Mouse (Mus musculus) intestine, postnatal 0 days (tissue): ENCODE results near the gene Zfp467. TPM values are rescaled to one million over a fixed set of nuclear protein-coding genes. Genes with fewer than 3 reads are reported as not detected.

Experiments
- ATAC-seq: fragments of 200-750 bp; cut with Nextera tagmentation; 2 replicates; pipeline ENCODE4 v1.8.0; 2017; ENCODE audit warnings: mild to moderate bottlenecking, moderate TSS enrichment, moderate library complexity
- H3K27ac ChIP-seq: fragments of 300-500 bp; sonication (generic); 2 replicates; pipeline ENCODE4 v1.5.1; 2014; ENCODE audit warnings: mild to moderate bottlenecking, low read depth, low read length, moderate library complexity
- H3K27me3 ChIP-seq: fragments of 300-500 bp; sonication (generic); replicated peaks from 2 replicates; pipeline ENCODE4 v1.6.1; 2014; ENCODE audit warnings: low read length, mixed read lengths; ENCODE audit not compliant: control insufficient read depth, insufficient read depth
- H3K36me3 ChIP-seq: fragments of 300-500 bp; sonication (generic); 2 replicates; pipeline ENCODE4 v1.6.1; 2014; ENCODE audit warnings: mild to moderate bottlenecking, moderate library complexity; ENCODE audit not compliant: control insufficient read depth, insufficient read depth
- H3K4me1 ChIP-seq: fragments of 300-500 bp; sonication (generic); replicated peaks from 2 replicates; pipeline ENCODE4 v1.6.1; 2014; ENCODE audit warnings: antibody characterized with exemption, low read length, mixed read lengths; ENCODE audit not compliant: control insufficient read depth, insufficient read depth
- H3K4me2 ChIP-seq: fragments of 300-500 bp; sonication (generic); replicated peaks from 2 replicates; pipeline ENCODE4 v1.6.1; 2014; ENCODE audit warnings: low read depth, mild to moderate bottlenecking, moderate library complexity
- H3K4me3 ChIP-seq: fragments of 300-500 bp; sonication (generic); 2 replicates; pipeline ENCODE4 v1.5.1; 2014; ENCODE audit warnings: low read depth, low read length
- H3K9ac ChIP-seq: fragments of 300-500 bp; sonication (generic); 2 replicates; pipeline ENCODE4 v1.6.1; 2014; ENCODE audit warnings: mild to moderate bottlenecking, low read depth, low read length
- H3K9me3 ChIP-seq: fragments of 300-500 bp; sonication (generic); 2 replicates; pipeline ENCODE4 v1.6.1; 2016; ENCODE audit warnings: mixed run types; ENCODE audit not compliant: control insufficient read depth
- CTCF ChIP-seq: sonication (generic); IDR thresholded peaks from 2 replicates; pipeline ENCODE4 v1.5.1; 2016; ENCODE audit warnings: low read depth, mild to moderate bottlenecking, control low read depth, antibody characterized with exemption, moderate library complexity
- WGBS: fragments of 180-500 bp; shearing (Covaris S2); extraction: QIAGEN DNeasy Blood & Tissue Kit; methylation state at CpG from one replicate; pipeline ENCODE4 v1.1.7; 2014; 5-methylcytosine and 5-hydroxymethylcytosine counted together
- polyA plus RNA-seq: library from polyadenylated mRNA; unstranded; fragments of >200 nt; fragmentation: Nextera tagmentation; extraction: Ambion mirVana; gene quantifications from 2 replicates; pipeline ENCODE4 v1.2.1, GENCODE M21; 2015

Gene Zfp467
- polyA plus RNA-seq, 1 experiment from 2014 or later: 19.3 TPM

- peak; percentile 65 for ATAC-seq
- Histone ChIP-seq H3K36me3 (peaks cover 23% of the 10 kb centered on the region), H3K27me3 (no peaks in the 10 kb centered on the region), H3K4me3 (peak overlapping the region; percentile 78), H3K4me2 (peak overlapping the region; percentile 94), H3K4me1 (no peaks in the 10 kb centered on the region; the same call in none of the 2 replicates), H3K27ac (peak overlapping the region; percentile 91), H3K9me3 (no peaks in the 10 kb centered on the region), H3K9ac (peak overlapping the region; percentile 80)
- WGBS: under 1% methylated on average over 33 of the region's 34 CpGs
- no peak for TF ChIP-seq CTCF
Observed at GRCm38 (mm10) chr6:48444310-48445180, 1.1 kb downstream of the Zfp467 start.

GRCm38 (mm10) chr6:48443592-48444309 lies 1.9 kb downstream of the Zfp467 start:
- Histone ChIP-seq H3K4me1 (no peaks in the 10 kb centered on the region; the same call in none of the 2 replicates), H3K36me3 (peaks cover 31% of the 10 kb centered on the region), H3K9me3 (no peaks in the 10 kb centered on the region), H3K4me3 (peak overlapping the region; percentile 78), H3K27me3 (no peaks in the 10 kb centered on the region), H3K27ac (peak overlapping the region; percentile 91), H3K4me2 (peak overlapping the region; percentile 94), H3K9ac (0 out of 2 replicates have a peak overlapping the region, but pooled peaks have one; percentile 80)
- 5% methylated on average over 19 of the region's 19 CpGs for WGBS
- peak; percentile 28; the same call in 1 of the 2 replicates for TF ChIP-seq CTCF
- peak; percentile 82 for ATAC-seq

DNA sequence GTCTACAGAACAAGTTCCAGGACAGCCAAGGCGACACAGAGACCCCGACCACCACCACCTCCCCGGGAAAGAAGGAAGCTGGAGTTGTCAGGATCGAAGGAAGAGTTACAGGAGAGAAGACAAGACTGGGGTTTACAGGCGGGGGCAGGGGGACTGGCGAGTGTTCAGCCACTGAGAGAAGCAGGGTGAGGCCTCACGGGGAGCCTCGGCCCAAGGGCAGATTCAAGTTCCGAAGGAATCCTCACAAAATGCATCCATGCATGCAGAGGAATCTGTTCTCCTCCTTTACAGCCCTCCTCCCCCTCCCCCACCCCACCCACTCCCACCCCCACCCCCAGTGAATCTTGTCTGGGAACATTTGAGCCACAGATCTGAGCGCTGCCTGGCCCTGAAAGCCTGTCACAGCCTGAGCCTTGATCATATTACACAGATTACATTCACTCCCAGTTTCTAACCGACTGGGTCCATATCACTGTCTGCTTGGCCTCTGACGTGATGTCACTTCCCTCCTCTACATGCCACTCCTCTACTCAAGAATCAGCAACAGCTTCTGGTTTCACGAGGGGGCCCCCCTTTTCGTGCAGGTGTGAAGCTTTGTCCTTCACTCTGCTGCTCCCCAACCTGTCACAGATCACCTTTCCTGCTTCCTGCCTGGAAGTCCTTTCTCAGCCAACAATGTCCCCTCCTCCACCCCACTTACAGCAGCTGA lies 5.2 kb downstream of the Zfp467 start:
- no peaks in the 10 kb centered on the region for H3K27me3 ChIP-seq
- no peaks in the 10 kb centered on the region for H3K4me1 ChIP-seq
- H3K4me2 ChIP-seq: no peak overlapping the region
- no peak overlapping the region for H3K9ac ChIP-seq
- ATAC-seq: no peak
- H3K36me3 ChIP-seq: peaks cover 53% of the 10 kb centered on the region
- no peak overlapping the region for H3K27ac ChIP-seq
- H3K9me3 ChIP-seq: no peaks in the 10 kb centered on the region
- 49% methylated on average over 14 of the region's 14 CpGs for WGBS
- H3K4me3 ChIP-seq: no peak overlapping the region
- no peak for TF ChIP-seq CTCF

DNA sequence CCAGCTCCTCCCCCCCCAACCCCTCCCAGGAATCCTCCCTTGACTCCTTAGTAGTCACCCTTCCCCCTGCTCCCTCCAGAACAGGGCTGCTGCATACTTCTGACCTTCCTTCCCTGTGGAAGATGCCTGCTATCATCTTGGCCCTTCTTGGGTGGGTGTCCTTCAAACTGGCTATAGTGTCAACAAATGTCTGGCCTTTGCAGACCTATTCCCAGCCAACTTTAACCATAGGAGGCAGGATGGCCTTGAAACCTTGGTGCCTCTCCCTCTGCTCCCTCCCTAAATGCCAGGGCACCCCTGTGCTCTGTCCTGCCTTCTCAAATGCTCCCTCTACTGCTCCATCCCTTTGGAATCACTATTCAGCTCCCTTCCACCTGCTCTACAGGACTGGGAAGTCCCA lies 6.0 kb downstream of the Zfp467 start:
- H3K27ac ChIP-seq: no peak overlapping the region
- ATAC-seq: no peak
- H3K36me3 ChIP-seq: peaks cover 53% of the 10 kb centered on the region
- no peaks in the 10 kb centered on the region for H3K27me3 ChIP-seq
- TF ChIP-seq CTCF: no peak
- no peak overlapping the region for H3K4me2 ChIP-seq
- H3K4me1 ChIP-seq: no peaks in the 10 kb centered on the region
- no peak overlapping the region for H3K4me3 ChIP-seq
- H3K9ac ChIP-seq: no peak overlapping the region
- H3K9me3 ChIP-seq: no peaks in the 10 kb centered on the region

GRCm38 (mm10) chr6:48438475-48439125 lies 7.0 kb downstream of the Zfp467 start:
- TF ChIP-seq CTCF: no peak
- Histone ChIP-seq H3K36me3 (peaks cover 53% of the 10 kb centered on the region), H3K4me3 (no peak overlapping the region), H3K9ac (no peak overlapping the region), H3K27me3 (no peaks in the 10 kb centered on the region), H3K4me2 (no peak overlapping the region), H3K9me3 (no peaks in the 10 kb centered on the region), H3K27ac (no peak overlapping the region), H3K4me1 (no peaks in the 10 kb centered on the region)
- WGBS: 71% methylated on average over 55 of the region's 55 CpGs
- ATAC-seq: no peak
